Mouse (Mus musculus): ENCODE measurements at regions not wholly inside any gene's neighbourhood (a gene's known extent, or its start where the extent isn't known, plus 50 kb on each side); places are given as distances from the start of the nearest gene placed in this dataset.

- Histone ChIP-seq H3K9me3 (no peaks in the 10 kb centered on the region), H3K27me3 (ENCODE audit: insufficient read depth, poor library complexity, severe bottlenecking) (no peaks in the 10 kb centered on the region), H3K4me1 (replicated peaks) (no peaks in the 10 kb centered on the region), H3K36me3 (no peaks in the 10 kb centered on the region), H3K4me3 (no peak overlapping the region), H3K27ac (no peak overlapping the region)
- WGBS: 94% methylated on average over 6 of the region's 6 CpGs
- DNase-seq (ENCODE audit: low spot score): no peak
Measured at GRCm38 (mm10) chr2:115467936-115468335, 113.6 kb upstream of the BC052040 start.

DNA sequence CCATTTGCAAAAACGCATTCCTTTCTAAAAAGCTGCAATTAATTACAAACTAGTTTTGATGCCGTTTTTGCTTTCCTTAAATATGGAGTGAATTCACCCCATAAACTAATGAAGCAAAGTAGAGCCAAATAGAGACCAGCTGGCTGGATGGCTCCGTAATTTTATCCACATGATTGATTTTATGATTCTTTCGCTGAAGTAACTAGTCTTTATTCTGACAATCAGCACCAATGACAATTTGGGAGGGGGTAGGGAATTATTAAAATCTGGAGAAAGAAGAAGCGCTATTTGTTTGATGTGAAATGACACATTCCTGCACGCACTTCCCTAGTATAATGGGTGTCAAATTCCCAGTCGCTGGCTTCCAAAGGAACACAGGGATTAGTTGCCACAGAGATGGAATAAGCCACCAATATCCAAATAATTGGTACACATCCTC is 113.0 kb upstream of the BC052040 start:
- Histone ChIP-seq H3K4me3 (no peak overlapping the region), H3K36me3 (no peaks in the 10 kb centered on the region), H3K4me1 (replicated peaks) (no peaks in the 10 kb centered on the region), H3K9me3 (no peaks in the 10 kb centered on the region), H3K27ac (no peak overlapping the region), H3K27me3 (ENCODE audit: insufficient read depth, poor library complexity, severe bottlenecking) (no peaks in the 10 kb centered on the region)
- WGBS: 81% methylated on average over 7 of the region's 7 CpGs
- DNase-seq (ENCODE audit: low spot score): no peak

GRCm38 (mm10) chr2:115469165-115469821 is 112.2 kb upstream of the BC052040 start:
- no peaks in the 10 kb centered on the region for H3K27me3 ChIP-seq (ENCODE audit: insufficient read depth, poor library complexity, severe bottlenecking)
- no peak for DNase-seq (ENCODE audit: low spot score)
- H3K4me3 ChIP-seq: no peak overlapping the region
- H3K4me1 ChIP-seq (replicated peaks): no peaks in the 10 kb centered on the region
- H3K27ac ChIP-seq: no peak overlapping the region
- WGBS: 63% methylated on average over 6 of the region's 6 CpGs
- H3K36me3 ChIP-seq: no peaks in the 10 kb centered on the region
- no peaks in the 10 kb centered on the region for H3K9me3 ChIP-seq

DNA sequence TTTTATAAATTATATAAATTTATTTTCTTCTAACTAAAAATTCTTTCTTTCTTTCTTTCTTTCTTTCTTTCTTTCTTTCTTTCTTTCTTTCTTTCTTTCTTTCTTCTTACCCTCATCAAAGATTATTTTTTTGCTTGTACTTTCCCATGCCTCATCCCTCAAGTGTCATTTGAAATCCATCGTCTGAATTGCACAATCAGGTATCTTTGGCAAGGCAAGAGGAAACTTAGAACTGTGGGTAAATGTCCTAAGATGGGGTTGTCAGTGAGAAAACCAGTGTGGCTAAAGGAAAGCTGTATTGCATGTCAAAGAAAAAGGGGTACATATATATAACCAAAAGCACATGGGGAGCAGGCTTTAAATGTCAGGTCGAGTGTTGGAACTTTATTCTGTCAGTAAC is 109.1 kb upstream of the BC052040 start:
- H3K36me3 ChIP-seq: no peaks in the 10 kb centered on the region
- no peak overlapping the region for H3K27ac ChIP-seq
- WGBS: 92% methylated on average over 2 of the region's 2 CpGs
- DNase-seq (ENCODE audit: low spot score): no peak
- H3K27me3 ChIP-seq (ENCODE audit: insufficient read depth, poor library complexity, severe bottlenecking): no peaks in the 10 kb centered on the region
- no peak overlapping the region for H3K4me3 ChIP-seq
- no peaks in the 10 kb centered on the region for H3K4me1 ChIP-seq (replicated peaks)
- H3K9me3 ChIP-seq: no peaks in the 10 kb centered on the region

DNA sequence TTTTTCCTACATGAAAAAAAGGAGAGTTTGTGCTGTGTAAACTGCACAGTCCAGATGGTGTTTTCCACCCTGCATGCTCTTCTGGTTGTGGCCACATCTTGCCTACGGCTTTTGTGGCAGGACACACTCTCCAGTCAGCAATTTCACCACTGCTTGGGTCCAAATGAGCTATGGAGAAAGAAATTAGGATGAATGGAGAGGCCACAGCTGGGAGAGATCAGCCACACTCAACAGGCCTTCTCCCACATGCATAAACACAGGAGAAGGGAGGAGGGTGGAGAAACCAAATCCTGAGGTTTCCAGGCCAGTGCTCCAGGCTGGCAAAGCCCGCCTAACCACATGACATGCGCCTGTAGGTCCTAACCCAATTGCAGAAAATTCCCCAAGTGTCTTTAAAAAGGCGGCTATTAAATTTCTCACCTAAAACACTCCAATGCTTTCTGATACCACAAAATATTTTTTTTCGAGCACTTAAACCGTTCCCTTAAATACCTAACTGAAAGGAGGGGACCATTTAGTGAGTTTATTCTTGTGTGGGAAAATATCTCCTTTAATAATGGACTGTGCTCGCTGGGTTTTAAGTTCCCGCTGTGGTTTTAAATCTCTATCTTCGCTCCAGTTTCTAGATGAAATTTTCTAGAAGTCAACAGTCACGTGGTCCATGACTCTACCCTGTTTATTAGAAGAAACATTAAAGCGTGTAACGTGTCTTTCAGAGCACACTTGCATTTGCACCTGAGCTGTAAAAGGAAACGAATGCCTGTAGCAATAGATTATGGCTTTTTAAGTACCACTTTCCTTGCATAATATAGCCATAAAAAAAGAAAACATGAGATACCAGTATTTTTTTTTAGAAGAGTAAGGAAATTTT is 97.9 kb upstream of the BC052040 start:
- H3K27me3 ChIP-seq (ENCODE audit: insufficient read depth, poor library complexity, severe bottlenecking): no peaks in the 10 kb centered on the region
- no peak overlapping the region for H3K27ac ChIP-seq

DNA sequence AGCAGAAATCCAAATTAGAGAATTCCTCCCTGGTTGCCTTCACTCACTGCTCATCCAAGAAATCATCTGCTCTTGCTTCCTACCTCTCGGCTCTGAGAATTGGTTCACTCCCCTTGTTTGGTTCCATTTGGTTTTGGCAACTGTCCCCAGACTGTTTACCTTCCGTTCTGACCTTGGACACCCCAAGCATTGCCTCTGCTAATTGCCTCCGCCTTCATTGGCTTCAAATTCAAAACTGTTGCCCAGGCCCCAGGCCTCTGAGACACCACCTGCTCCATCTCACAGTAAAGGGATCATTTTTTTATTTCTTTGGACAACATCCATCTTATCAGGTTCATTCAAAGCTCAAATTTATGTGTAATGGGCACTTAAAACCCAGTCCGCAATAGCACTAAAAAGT is 93.1 kb upstream of the BC052040 start:
- Histone ChIP-seq H3K4me1 (replicated peaks) (no peaks in the 10 kb centered on the region; the same call in none of the 2 replicates), H3K27ac (no peak overlapping the region), H3K27me3 (ENCODE audit: insufficient read depth, poor library complexity, severe bottlenecking) (no peaks in the 10 kb centered on the region), H3K4me3 (no peak overlapping the region), H3K9me3 (no peaks in the 10 kb centered on the region), H3K36me3 (no peaks in the 10 kb centered on the region)
- DNase-seq (ENCODE audit: low spot score): no peak
- WGBS: 83% methylated on average over 4 of the region's 4 CpGs

More for the DNA sequence above, 97.9 kb upstream of the BC052040 start:
- H3K4me3 ChIP-seq: no peak overlapping the region
- H3K4me1 ChIP-seq (replicated peaks): no peaks in the 10 kb centered on the region; the same call in 1 of the 2 replicates
- 83% methylated on average over 13 of the region's 13 CpGs for WGBS
- H3K36me3 ChIP-seq: no peaks in the 10 kb centered on the region
- no peaks in the 10 kb centered on the region for H3K9me3 ChIP-seq
- no peak for DNase-seq (ENCODE audit: low spot score)

- no peak overlapping the region for H3K27ac ChIP-seq
- no peak overlapping the region for H3K4me3 ChIP-seq
- no peak for DNase-seq (ENCODE audit: low spot score)
- no peaks in the 10 kb centered on the region for H3K27me3 ChIP-seq (ENCODE audit: insufficient read depth, poor library complexity, severe bottlenecking)
- no peaks in the 10 kb centered on the region for H3K36me3 ChIP-seq
- H3K4me1 ChIP-seq (replicated peaks): no peaks in the 10 kb centered on the region; the same call in 1 of the 2 replicates
- WGBS: 59% methylated on average over 2 of the region's 2 CpGs
- H3K9me3 ChIP-seq: no peaks in the 10 kb centered on the region; the same call in 1 of the 2 replicates
Measured at GRCm38 (mm10) chr2:115493020-115493419, 88.5 kb upstream of the BC052040 start.

DNA sequence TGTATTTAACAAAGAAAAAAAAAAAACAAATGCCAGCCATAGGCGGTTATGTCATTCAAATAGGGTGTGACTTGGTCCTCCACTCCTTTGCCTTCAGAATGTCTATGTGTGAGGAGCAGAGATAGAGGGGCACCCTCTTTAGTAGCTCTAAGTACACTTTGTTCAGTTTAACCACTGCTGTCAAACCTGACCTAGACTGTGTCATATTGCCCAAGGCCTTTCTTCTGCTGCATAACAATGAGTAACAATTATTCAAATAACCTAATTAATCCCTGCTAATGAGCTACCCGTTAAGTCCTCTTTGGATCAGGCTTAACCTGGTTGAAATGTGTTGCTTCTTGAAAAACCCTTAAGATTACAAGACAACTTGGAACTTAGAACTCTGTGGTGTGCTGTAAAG is 81.6 kb upstream of the BC052040 start:
- H3K4me1 ChIP-seq (replicated peaks): no peaks in the 10 kb centered on the region
- no peaks in the 10 kb centered on the region for H3K36me3 ChIP-seq
- H3K27me3 ChIP-seq (ENCODE audit: insufficient read depth, poor library complexity, severe bottlenecking): no peaks in the 10 kb centered on the region
- no peak for DNase-seq (ENCODE audit: low spot score)
- H3K27ac ChIP-seq: no peak overlapping the region
- WGBS: 89% methylated on average over 2 of the region's 2 CpGs
- no peaks in the 10 kb centered on the region; the same call in 1 of the 2 replicates for H3K9me3 ChIP-seq
- no peak overlapping the region for H3K4me3 ChIP-seq

- Histone ChIP-seq H3K4me3 (no peak overlapping the region), H3K9me3 (no peaks in the 10 kb centered on the region), H3K36me3 (no peaks in the 10 kb centered on the region), H3K27ac (0 out of 2 replicates have a peak overlapping the region, but pooled peaks have one; percentile 35), H3K4me1 (replicated peaks) (peaks cover 37% of the 10 kb centered on the region), H3K27me3 (ENCODE audit: insufficient read depth, poor library complexity, severe bottlenecking) (no peaks in the 10 kb centered on the region)
- DNase-seq (ENCODE audit: low spot score): peak; percentile 22
- WGBS: 58% methylated on average over 10 of the region's 10 CpGs
Measured at GRCm38 (mm10) chr2:115509527-115509926, 72.0 kb upstream of the BC052040 start.

DNA sequence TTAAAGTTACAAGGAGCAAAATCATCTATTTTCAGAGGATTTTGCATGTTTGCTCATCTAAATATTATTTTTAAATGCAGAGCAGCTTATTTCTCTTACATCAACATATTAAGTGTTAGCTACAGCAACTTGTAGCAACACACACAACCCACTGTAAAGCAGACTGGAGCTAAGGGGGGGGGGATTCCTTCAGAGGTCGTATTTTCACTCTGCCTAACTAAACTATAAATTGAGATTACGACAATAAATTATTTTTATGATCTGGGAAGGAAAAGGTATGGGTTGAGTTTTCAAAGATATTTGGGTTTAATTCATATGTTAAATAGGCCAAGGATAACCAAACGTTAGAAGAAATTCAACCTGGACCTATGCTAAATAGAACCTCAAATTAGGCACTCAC is 70.4 kb upstream of the BC052040 start:
- Histone ChIP-seq H3K27ac (0 out of 2 replicates have a peak overlapping the region, but pooled peaks have one; percentile 53), H3K9me3 (no peaks in the 10 kb centered on the region), H3K4me1 (replicated peaks) (peaks cover 43% of the 10 kb centered on the region), H3K27me3 (ENCODE audit: insufficient read depth, poor library complexity, severe bottlenecking) (no peaks in the 10 kb centered on the region), H3K4me3 (no peak overlapping the region), H3K36me3 (no peaks in the 10 kb centered on the region)
- WGBS: 69% methylated on average over 3 of the region's 3 CpGs
- no peak for DNase-seq (ENCODE audit: low spot score)

DNA sequence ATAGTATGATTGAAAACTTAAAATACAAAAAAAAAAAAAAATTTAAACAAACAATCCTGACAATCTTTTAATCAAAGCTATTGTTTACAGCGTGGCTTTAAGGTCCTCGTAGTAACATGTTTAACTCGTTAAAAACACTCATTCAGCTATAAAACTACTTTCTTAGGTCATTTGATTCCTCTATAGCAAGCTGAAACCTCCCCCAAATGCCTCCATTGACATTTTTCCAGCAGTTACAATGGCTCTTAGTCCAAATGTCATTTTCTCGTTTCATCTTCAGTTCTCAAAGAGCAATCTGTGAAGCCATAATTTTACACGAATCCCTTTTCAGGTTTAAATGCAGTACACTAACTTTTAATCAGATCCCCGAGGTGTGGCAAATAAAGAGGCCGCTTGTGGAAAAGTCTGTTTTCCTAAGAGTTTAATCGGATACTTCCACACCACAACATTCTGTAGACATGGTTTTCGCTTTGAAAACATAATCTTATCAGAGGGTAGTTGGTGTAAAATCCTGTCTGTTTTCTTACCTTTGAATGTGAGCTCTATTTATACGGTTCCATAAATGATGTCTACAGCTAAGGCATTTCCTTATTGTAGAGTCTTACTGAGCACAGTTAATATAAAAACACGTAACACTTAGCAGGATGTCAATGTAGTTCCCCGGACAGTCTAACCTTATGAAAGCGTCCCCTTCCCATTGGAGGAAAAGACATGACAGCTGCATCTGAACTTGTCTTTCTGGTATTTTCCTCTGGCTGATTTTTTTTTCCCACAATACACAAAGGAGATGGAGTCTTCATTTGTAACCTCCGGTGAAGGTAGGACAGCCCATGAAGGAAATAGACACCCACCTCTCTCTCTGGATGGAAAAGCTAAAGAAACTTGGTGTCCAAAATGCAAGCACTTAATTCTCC is 69.6 kb upstream of the BC052040 start:
- Histone ChIP-seq H3K36me3 (no peaks in the 10 kb centered on the region), H3K9me3 (no peaks in the 10 kb centered on the region), H3K4me3 (no peak overlapping the region), H3K27ac (peak overlapping the region; percentile 6; the same call in 1 of the 2 replicates), H3K27me3 (ENCODE audit: insufficient read depth, poor library complexity, severe bottlenecking) (no peaks in the 10 kb centered on the region), H3K4me1 (replicated peaks) (peaks cover 45% of the 10 kb centered on the region)
- WGBS: 77% methylated on average over 14 of the region's 14 CpGs
- DNase-seq (ENCODE audit: low spot score): no peak

DNA sequence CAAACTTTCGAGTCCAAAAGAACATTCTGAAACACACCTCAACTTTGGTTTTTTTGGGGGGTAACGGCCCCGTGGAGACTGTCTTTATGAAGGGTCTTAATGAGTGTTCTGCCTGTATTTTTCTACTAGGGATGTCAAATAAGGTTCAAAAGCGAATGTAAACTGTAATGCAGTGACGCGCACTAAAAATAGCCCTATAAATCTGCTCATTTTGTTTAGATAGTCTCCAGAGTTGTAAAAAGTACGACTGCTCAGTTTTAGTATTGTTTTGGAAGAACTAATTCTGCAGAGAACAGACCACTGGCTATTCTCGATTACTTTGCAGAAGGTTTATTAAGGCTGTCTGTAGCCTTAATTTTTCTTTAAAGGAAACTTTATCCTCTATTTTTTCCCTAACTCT is 68.6 kb upstream of the BC052040 start:
- Histone ChIP-seq H3K27me3 (ENCODE audit: insufficient read depth, poor library complexity, severe bottlenecking) (no peaks in the 10 kb centered on the region), H3K27ac (no peak overlapping the region), H3K4me1 (replicated peaks) (peaks cover 46% of the 10 kb centered on the region), H3K9me3 (no peaks in the 10 kb centered on the region), H3K36me3 (no peaks in the 10 kb centered on the region), H3K4me3 (no peak overlapping the region)
- DNase-seq (ENCODE audit: low spot score): no peak
- 84% methylated on average over 8 of the region's 8 CpGs for WGBS

Data from hindbrain, embryonic 10.5 days (tissue).